Comparison of ENCODE assay signal across 12 mouse cellular contexts in the genomic region with DNA sequence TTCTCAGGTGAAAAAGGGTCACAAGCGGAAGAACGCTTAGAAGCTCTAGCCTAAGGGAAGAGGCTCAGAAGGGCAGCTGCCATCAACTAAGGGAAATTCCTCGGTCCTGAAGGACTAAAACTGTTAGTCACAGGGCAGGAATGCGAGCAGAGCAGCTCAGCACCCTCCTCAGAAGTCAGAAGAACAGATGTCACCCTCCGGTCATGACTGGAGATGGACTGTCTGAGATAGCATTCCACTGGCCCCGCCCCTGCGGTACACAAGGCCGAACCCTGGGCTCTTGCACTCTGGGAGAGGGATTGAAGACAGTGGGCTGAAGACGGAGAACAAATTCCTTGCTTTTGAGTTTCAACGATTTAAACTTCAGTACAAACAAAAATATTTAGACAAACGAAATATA.
DNase-seq lines count a peak whose midpoint lies in the region; ATAC-seq and TF ChIP-seq lines count a peak whose summit lies in the region.
"Had no signal": no experiment of that assay in that cellular context is flagged by ENCODE, and none has a peak within 500 bp of the region (broad histone marks: within the 10 kb centered on the region; RNA-seq: fewer than 3 reads in every experiment).

No protein-coding gene starts in this region.

- no peaks in the 10 kb centered on the region for H3K4me1 ChIP-seq in kidney, adult 2 months (ENCODE audit: control insufficient read depth, insufficient read depth, low read length)
- peaks cover 7% of the 10 kb centered on the region; the same call in 1 of the 2 replicates for H3K4me1 ChIP-seq in embryonic facial prominence, embryonic 13.5 days
- H3K4me1 ChIP-seq: forebrain, embryonic 12.5 days had no signal

- peak; percentile 8 for DNase-seq in kidney, adult 2 months
- DNase-seq in kidney, adult 8-10 months, result no peak
- DNase-seq in adrenal gland, adult 18-20 months (ENCODE audit: low spot score in 2 of 2), result peak; percentile 38 to 39
- DNase-seq in gastrocnemius, adult 8-10 months (ENCODE audit: low spot score in 2 of 2), result no peak
- no peak for DNase-seq in cerebellum, adult 8-10 months
- DNase-seq: cerebellum, postnatal 25 days; right cerebral cortex, adult 18-20 months had no signal

- H3K27me3 ChIP-seq in kidney, adult 2 months (replicated peaks; ENCODE audit: control insufficient read depth, insufficient read depth, low read length), result no peaks in the 10 kb centered on the region
- no peaks in the 10 kb centered on the region for H3K27me3 ChIP-seq in C2C12 (ENCODE audit: control insufficient read depth, insufficient read depth, insufficient read length)
- H3K27me3 ChIP-seq in embryonic facial prominence, embryonic 13.5 days, result no peaks in the 10 kb centered on the region
- H3K27me3 ChIP-seq: forebrain, embryonic 12.5 days had no signal

- no peak overlapping the region for H3ac ChIP-seq in C2C12 (ENCODE audit: control insufficient read depth, insufficient read length, low read depth)

- no peak for TF ChIP-seq CTCF in kidney, adult 2 months (conservative IDR thresholded peaks at IDR 0.05; ENCODE audit: insufficient read depth, insufficient read length, low read depth, low read length)
- no peak for TF ChIP-seq CTCF in C2C12 (IDR thresholded peaks at IDR 0.05; ENCODE audit: control insufficient read depth, insufficient read depth, insufficient read length)

- no peak overlapping the region for H3K4me3 ChIP-seq in kidney, adult 2 months (ENCODE audit: insufficient read depth, low read depth, low read length)
- H3K4me3 ChIP-seq in C2C12 (ENCODE audit: insufficient read depth, poor library complexity, severe bottlenecking), result no peak overlapping the region
- H3K4me3 ChIP-seq in embryonic facial prominence, embryonic 13.5 days, result no peak overlapping the region
- H3K4me3 ChIP-seq: forebrain, embryonic 12.5 days had no signal

- no peaks in the 10 kb centered on the region for H3K79me3 ChIP-seq in C2C12 (ENCODE audit: low read depth)

- H3K4me2 ChIP-seq in embryonic facial prominence, embryonic 13.5 days, result peak overlapping the region; percentile 11; the same call in 1 of the 2 replicates
- H3K4me2 ChIP-seq: forebrain, embryonic 12.5 days; hindbrain, embryonic 14.5 days had no signal

- H3K36me3 ChIP-seq in kidney, adult 2 months (ENCODE audit: control insufficient read depth, insufficient read depth, low read length), result no peaks in the 10 kb centered on the region
- H3K36me3 ChIP-seq in C2C12 (ENCODE audit: control insufficient read depth, insufficient read depth), result no peaks in the 10 kb centered on the region
- no peaks in the 10 kb centered on the region for H3K36me3 ChIP-seq in embryonic facial prominence, embryonic 13.5 days
- H3K36me3 ChIP-seq: forebrain, embryonic 12.5 days had no signal

- no peak for ATAC-seq in embryonic facial prominence, embryonic 13.5 days (ENCODE audit: insufficient number of reproducible peaks, insufficient read depth, low FRiP score, low TSS enrichment, low read depth)
- ATAC-seq in CD4-positive, CD25-positive, alpha-beta regulatory T cell, adult 4 months, result no peak

- no peak overlapping the region for H3K27ac ChIP-seq in kidney, adult 2 months (ENCODE audit: insufficient read depth, low read depth, low read length)
- H3K27ac ChIP-seq in embryonic facial prominence, embryonic 13.5 days, result no peak overlapping the region
- H3K27ac ChIP-seq: forebrain, embryonic 12.5 days; hindbrain, embryonic 14.5 days had no signal

- H3K79me2 ChIP-seq in C2C12 (ENCODE audit: control insufficient read depth, insufficient read depth), result no peaks in the 10 kb centered on the region

- H3K9ac ChIP-seq in embryonic facial prominence, embryonic 13.5 days, result no peak overlapping the region
- H3K9ac ChIP-seq: forebrain, embryonic 12.5 days; hindbrain, embryonic 14.5 days had no signal

- WGBS in kidney, adult 2 months, result 71% methylated on average over 11 of the region's 11 CpGs
- WGBS in embryonic facial prominence, embryonic 13.5 days, result 37% methylated on average over 11 of the region's 11 CpGs

- no peaks in the 10 kb centered on the region for H3K9me3 ChIP-seq in embryonic facial prominence, embryonic 13.5 days
- H3K9me3 ChIP-seq: forebrain, embryonic 12.5 days had no signal

- TF ChIP-seq POLR2A in kidney, adult 2 months (IDR thresholded peaks at IDR 0.05; ENCODE audit: low read depth, low read length), result no peak

TF ChIP-seq in C2C12, 6 proteins besides CTCF, POLR2A, EP300 and RAD21:
- TF ChIP-seq FOSL1 (IDR thresholded peaks at IDR 0.05; ENCODE audit: insufficient read depth, low read length, poor library complexity, severe bottlenecking), result no peak
- TF ChIP-seq MYOD1 (IDR thresholded peaks at IDR 0.05; ENCODE audit: control insufficient read depth, insufficient read length, low read depth), result peak; percentile 82

Comparison
In these comparisons a context has a peak if more than half of its experiments do, and no peak if none do; other contexts are left out.
1. DNase-seq: peak in kidney, adult 2 months (single experiment) and adrenal gland, adult 18-20 months (2 of 2); none in kidney, adult 8-10 months (0 of 2), gastrocnemius, adult 8-10 months (0 of 2) and cerebellum, adult 8-10 months (single experiment).